27 mouse cellular contexts compared by ENCODE assay signal in the genomic region with DNA sequence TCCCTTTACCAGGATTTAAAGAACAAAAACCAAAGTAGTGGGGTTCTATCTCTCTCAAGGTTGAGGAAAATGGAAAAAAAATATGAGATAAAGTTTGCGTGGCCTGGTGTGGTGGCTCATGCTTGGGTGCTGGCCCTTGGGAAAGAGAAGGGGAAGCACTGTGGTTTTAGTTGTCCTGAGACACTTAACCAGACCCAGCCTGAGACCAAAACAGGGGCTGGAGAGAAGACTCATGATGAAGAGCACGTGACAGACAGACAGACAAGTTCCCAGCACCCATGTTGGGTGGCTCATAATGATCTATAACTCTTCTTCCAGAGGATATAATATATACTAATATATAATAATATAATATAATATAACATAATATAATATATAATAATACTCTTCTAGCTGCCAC. TPM values are rescaled to one million over a fixed set of nuclear protein-coding genes. Genes with fewer than 3 reads are reported as not detected.
"Had no signal": no experiment of that assay in that cellular context is flagged by ENCODE, and none has a peak within 500 bp of the region (broad histone marks: within the 10 kb centered on the region; RNA-seq: fewer than 3 reads in every experiment).

No protein-coding gene starts in this region.

- H3K9ac ChIP-seq: embryonic facial prominence, embryonic 12.5 days; embryonic facial prominence, embryonic 13.5 days; embryonic facial prominence, embryonic 15.5 days; forebrain, embryonic 12.5 days; forebrain, embryonic 13.5 days; forebrain, embryonic 15.5 days; forebrain, postnatal 0 days had no signal

- H3K27me3 ChIP-seq: embryonic facial prominence, embryonic 12.5 days; embryonic facial prominence, embryonic 13.5 days; embryonic facial prominence, embryonic 15.5 days; forebrain, embryonic 12.5 days; forebrain, embryonic 13.5 days; forebrain, embryonic 15.5 days had no signal

- H3K27ac ChIP-seq: embryonic facial prominence, embryonic 10.5 days; embryonic facial prominence, embryonic 12.5 days; embryonic facial prominence, embryonic 13.5 days; embryonic facial prominence, embryonic 15.5 days; forebrain, embryonic 10.5 days; forebrain, embryonic 12.5 days; forebrain, embryonic 13.5 days; forebrain, embryonic 15.5 days; gastrocnemius, adult 2 months; heart, adult 2 months had no signal

- H3K4me3 ChIP-seq: embryonic facial prominence, embryonic 10.5 days; embryonic facial prominence, embryonic 12.5 days; embryonic facial prominence, embryonic 13.5 days; embryonic facial prominence, embryonic 15.5 days; erythroblast, embryonic 14.5 days; forebrain, embryonic 10.5 days; forebrain, embryonic 12.5 days; forebrain, embryonic 13.5 days; forebrain, embryonic 15.5 days; gastrocnemius, adult 2 months; heart, adult 2 months had no signal

- H3K36me3 ChIP-seq: embryonic facial prominence, embryonic 10.5 days; embryonic facial prominence, embryonic 12.5 days; embryonic facial prominence, embryonic 13.5 days; embryonic facial prominence, embryonic 15.5 days; forebrain, embryonic 10.5 days; forebrain, embryonic 12.5 days; forebrain, embryonic 15.5 days had no signal

- DNase-seq: cerebellum, adult 9-10 months; cerebellum, adult 9-11 months; cerebellum, postnatal 10 days; cerebellum, postnatal 14 days; cerebellum, postnatal 25 days; cerebellum, postnatal 36 days; embryo, embryonic 11 days; forebrain, postnatal 0 days; gastrocnemius, adult 2 months; gastrocnemius, postnatal 10 days; gastrocnemius, postnatal 14 days; gastrocnemius, postnatal 25 days; gastrocnemius, postnatal 36 days; heart, adult 18-20 months; heart, adult 2 months had no signal

- H3K4me2 ChIP-seq: embryonic facial prominence, embryonic 12.5 days; embryonic facial prominence, embryonic 13.5 days; embryonic facial prominence, embryonic 15.5 days; forebrain, embryonic 12.5 days; forebrain, embryonic 13.5 days; forebrain, embryonic 15.5 days had no signal

- H3K9me3 ChIP-seq: embryonic facial prominence, embryonic 12.5 days; embryonic facial prominence, embryonic 15.5 days; forebrain, embryonic 12.5 days; forebrain, embryonic 15.5 days had no signal

- H3K4me1 ChIP-seq: embryonic facial prominence, embryonic 10.5 days; embryonic facial prominence, embryonic 12.5 days; embryonic facial prominence, embryonic 13.5 days; embryonic facial prominence, embryonic 15.5 days; forebrain, embryonic 12.5 days; forebrain, embryonic 13.5 days; forebrain, embryonic 15.5 days had no signal

RNA-seq across cellular contexts. Expression of a gene that starts 22.2 kb away (rescaled TPM):
- total RNA-seq: common myeloid progenitor, adult 5-6 weeks; gastrocnemius, adult 18-20 months; gastrocnemius, adult 2 months; gastrocnemius, postnatal 25 days; gastrocnemius, postnatal 36 days; granulocyte monocyte progenitor cell, adult 5-6 weeks; heart, adult 2 months had no signal
